Mouse (Mus musculus): Measurements from ENCODE around the gene Cand2.

DNA sequence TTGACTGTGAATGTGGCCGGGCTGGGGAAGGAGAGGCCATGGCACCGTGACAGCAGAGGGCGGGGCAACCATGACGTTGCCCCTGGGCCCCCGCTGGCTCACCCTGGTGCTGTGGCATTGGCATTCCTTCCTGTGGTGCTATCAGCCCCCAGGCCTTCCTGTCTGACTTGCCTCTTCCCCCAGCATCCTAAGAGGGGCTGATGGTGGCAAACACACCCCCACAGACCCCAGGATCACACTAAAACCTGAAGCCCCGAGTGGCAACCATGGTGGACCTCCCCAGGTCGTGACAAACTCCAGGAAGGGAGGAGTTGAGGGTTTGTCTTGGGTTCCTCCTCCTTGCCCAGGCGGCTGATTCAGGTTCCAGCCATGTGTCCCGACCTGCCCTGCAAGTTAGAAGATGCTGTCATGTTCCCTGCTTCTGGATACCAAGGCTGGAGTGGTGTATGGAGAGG is 15.3 kb upstream of the Cand2 start:
- no peak for TF ChIP-seq MAFK (IDR thresholded peaks at IDR 0.05; ENCODE audit: insufficient read depth, low read depth, low read length)
- TF ChIP-seq CHD2 (IDR thresholded peaks at IDR 0.05; ENCODE audit: low read depth, low read length) = no peak
- no peak for TF ChIP-seq ZC3H11A (IDR thresholded peaks at IDR 0.05; ENCODE audit: borderline replicate concordance, low read depth, low read length)
